Mouse (Mus musculus) midbrain, embryonic 12.5 days (tissue): ENCODE measurements at regions not wholly inside any gene's neighbourhood (a gene's known extent, or its start where the extent isn't known, plus 50 kb on each side); places are given as distances from the start of the nearest gene placed in this dataset.

Experiments used
- ATAC-seq: fragments of 200-750 bp; cut with Nextera tagmentation; 2 replicates; pipeline ENCODE4 v1.8.0; 2017; ENCODE audit warnings: low read depth, moderate TSS enrichment, moderate library complexity; ENCODE audit not compliant: low FRiP score
- H3K27ac ChIP-seq: fragments of 300-500 bp; sonication (generic); replicated peaks from 2 replicates; pipeline ENCODE4 v1.5.1; 2016; ENCODE audit warnings: mild to moderate bottlenecking
- H3K27me3 ChIP-seq: fragments of 300-500 bp; sonication (generic); 2 replicates; pipeline ENCODE4 v1.6.1; 2016; ENCODE audit warnings: mild to moderate bottlenecking
- H3K36me3 ChIP-seq: fragments of 300-500 bp; sonication (generic); 2 replicates; pipeline ENCODE4 v1.6.1; 2016
- H3K4me1 ChIP-seq: fragments of 300-500 bp; sonication (generic); 2 replicates; pipeline ENCODE4 v1.6.1; 2016
- H3K4me2 ChIP-seq: fragments of 300-500 bp; sonication (generic); replicated peaks from 2 replicates; pipeline ENCODE4 v1.6.1; 2016; ENCODE audit warnings: mild to moderate bottlenecking, moderate library complexity
- H3K4me3 ChIP-seq: fragments of 300-500 bp; sonication (generic); 2 replicates; pipeline ENCODE4 v1.5.1; 2016; ENCODE audit warnings: mild to moderate bottlenecking
- H3K9ac ChIP-seq: fragments of 300-500 bp; sonication (generic); replicated peaks from 2 replicates; pipeline ENCODE4 v1.6.1; 2016; ENCODE audit warnings: mild to moderate bottlenecking, moderate library complexity
- H3K9me3 ChIP-seq: fragments of 300-500 bp; sonication (generic); 2 replicates; pipeline ENCODE4 v1.6.1; 2016; ENCODE audit warnings: mild to moderate bottlenecking
- WGBS: fragments of 180-500 bp; shearing (Covaris S2); methylation state at CpG from one replicate; pipeline ENCODE4 v1.1.7; 2016; 5-methylcytosine and 5-hydroxymethylcytosine counted together

GRCm38 (mm10) chr2:106511889-106512288 is 181.2 kb upstream of the Mpped2 start:
- H3K9ac ChIP-seq, result no peak overlapping the region
- H3K4me3 ChIP-seq, result no peak overlapping the region
- no peak overlapping the region for H3K27ac ChIP-seq
- H3K9me3 ChIP-seq, result no peaks in the 10 kb centered on the region
- no peaks in the 10 kb centered on the region for H3K36me3 ChIP-seq
- no peak overlapping the region for H3K4me2 ChIP-seq
- no peak for ATAC-seq
- WGBS, result 86% methylated on average over 9 of the region's 9 CpGs
- no peaks in the 10 kb centered on the region for H3K27me3 ChIP-seq
- H3K4me1 ChIP-seq, result peaks cover 20% of the 10 kb centered on the region

- H3K9me3 ChIP-seq, result no peaks in the 10 kb centered on the region
- H3K9ac ChIP-seq, result peak overlapping the region; percentile 37; the same call in 1 of the 2 replicates
- peaks cover 20% of the 10 kb centered on the region for H3K4me1 ChIP-seq
- ATAC-seq, result peak; percentile 82
- peak overlapping the region; percentile 39 for H3K4me2 ChIP-seq
- no peaks in the 10 kb centered on the region for H3K27me3 ChIP-seq
- H3K27ac ChIP-seq, result no peak overlapping the region
- peak overlapping the region; percentile 12 for H3K4me3 ChIP-seq
- 35% methylated on average over 14 of the region's 14 CpGs for WGBS
- no peaks in the 10 kb centered on the region for H3K36me3 ChIP-seq
Observed at GRCm38 (mm10) chr2:106512338-106513024, 180.6 kb upstream of the Mpped2 start.

- ATAC-seq, result peak; percentile 82
- Histone ChIP-seq H3K27me3 (no peaks in the 10 kb centered on the region), H3K9ac (no peak overlapping the region), H3K27ac (no peak overlapping the region; the same call in 1 of the 2 replicates), H3K9me3 (no peaks in the 10 kb centered on the region), H3K4me1 (peaks cover 20% of the 10 kb centered on the region), H3K4me3 (peak overlapping the region; percentile 12), H3K4me2 (peak overlapping the region; percentile 39), H3K36me3 (no peaks in the 10 kb centered on the region)
- 25% methylated on average over 5 of the region's 5 CpGs for WGBS
Observed at GRCm38 (mm10) chr2:106513025-106513386, 180.1 kb upstream of the Mpped2 start.

- no peaks in the 10 kb centered on the region for H3K27me3 ChIP-seq
- no peak overlapping the region for H3K9ac ChIP-seq
- H3K4me3 ChIP-seq, result no peak overlapping the region
- peaks cover 18% of the 10 kb centered on the region for H3K4me1 ChIP-seq
- ATAC-seq, result no peak
- no peaks in the 10 kb centered on the region for H3K36me3 ChIP-seq
- no peak overlapping the region for H3K27ac ChIP-seq
- H3K4me2 ChIP-seq, result no peak overlapping the region
- 81% methylated on average over 5 of the region's 5 CpGs for WGBS
- H3K9me3 ChIP-seq, result no peaks in the 10 kb centered on the region
Observed at GRCm38 (mm10) chr2:106517224-106517623, 175.8 kb upstream of the Mpped2 start.

- Histone ChIP-seq H3K27ac (no peak overlapping the region), H3K9me3 (no peaks in the 10 kb centered on the region), H3K4me3 (no peak overlapping the region), H3K4me2 (no peak overlapping the region), H3K27me3 (no peaks in the 10 kb centered on the region), H3K9ac (no peak overlapping the region), H3K36me3 (no peaks in the 10 kb centered on the region), H3K4me1 (peaks cover 5% of the 10 kb centered on the region)
- 97% methylated on average over 3 of the region's 3 CpGs for WGBS
- no peak for ATAC-seq
Observed at GRCm38 (mm10) chr2:106522961-106523360, 170.1 kb upstream of the Mpped2 start.

GRCm38 (mm10) chr2:106527008-106527407 is 166.1 kb upstream of the Mpped2 start:
- no peak overlapping the region for H3K4me3 ChIP-seq
- no peak overlapping the region for H3K4me2 ChIP-seq
- H3K36me3 ChIP-seq, result no peaks in the 10 kb centered on the region
- peak; percentile 93 for ATAC-seq
- H3K9ac ChIP-seq, result no peak overlapping the region
- 57% methylated on average over 2 of the region's 2 CpGs for WGBS
- H3K27me3 ChIP-seq, result no peaks in the 10 kb centered on the region
- H3K9me3 ChIP-seq, result no peaks in the 10 kb centered on the region
- peaks cover 5% of the 10 kb centered on the region for H3K4me1 ChIP-seq
- no peak overlapping the region for H3K27ac ChIP-seq

- Histone ChIP-seq H3K4me3 (no peak overlapping the region), H3K9ac (no peak overlapping the region), H3K27me3 (no peaks in the 10 kb centered on the region), H3K4me1 (peaks cover 5% of the 10 kb centered on the region), H3K9me3 (no peaks in the 10 kb centered on the region), H3K4me2 (no peak overlapping the region), H3K27ac (no peak overlapping the region), H3K36me3 (no peaks in the 10 kb centered on the region)
- no peak for ATAC-seq
- 70% methylated on average over 5 of the region's 5 CpGs for WGBS
Observed at GRCm38 (mm10) chr2:106529247-106529646, 163.8 kb upstream of the Mpped2 start.

- Histone ChIP-seq H3K4me3 (no peak overlapping the region), H3K27me3 (no peaks in the 10 kb centered on the region), H3K27ac (no peak overlapping the region), H3K9ac (no peak overlapping the region), H3K4me1 (peaks cover 5% of the 10 kb centered on the region), H3K4me2 (no peak overlapping the region), H3K36me3 (no peaks in the 10 kb centered on the region), H3K9me3 (no peaks in the 10 kb centered on the region)
- no peak for ATAC-seq
- WGBS, result 81% methylated on average over 2 of the region's 2 CpGs
Observed at GRCm38 (mm10) chr2:106529746-106530145, 163.3 kb upstream of the Mpped2 start.

- WGBS, result 80% methylated on average over 4 of the region's 4 CpGs
- H3K4me1 ChIP-seq, result 0 out of 2 replicates have a peak, but pooled peaks cover 9% of the 10 kb centered on the region
- H3K9ac ChIP-seq, result no peak overlapping the region
- no peak overlapping the region for H3K4me2 ChIP-seq
- H3K9me3 ChIP-seq, result no peaks in the 10 kb centered on the region
- H3K4me3 ChIP-seq, result no peak overlapping the region
- ATAC-seq, result no peak
- H3K27ac ChIP-seq, result no peak overlapping the region
- H3K36me3 ChIP-seq, result no peaks in the 10 kb centered on the region
- no peaks in the 10 kb centered on the region for H3K27me3 ChIP-seq
Observed at GRCm38 (mm10) chr2:106538329-106538728, 154.7 kb upstream of the Mpped2 start.

GRCm38 (mm10) chr2:106540176-106540575 is 152.9 kb upstream of the Mpped2 start:
- no peak overlapping the region for H3K4me2 ChIP-seq
- WGBS, result 96% methylated on average over 5 of the region's 5 CpGs

GRCm38 (mm10) chr2:106547117-106547516 is 146.0 kb upstream of the Mpped2 start:
- Histone ChIP-seq H3K4me3 (no peak overlapping the region), H3K4me2 (no peak overlapping the region), H3K36me3 (no peaks in the 10 kb centered on the region), H3K27me3 (no peaks in the 10 kb centered on the region), H3K27ac (no peak overlapping the region), H3K9me3 (no peaks in the 10 kb centered on the region), H3K4me1 (no peaks in the 10 kb centered on the region), H3K9ac (no peak overlapping the region)
- no peak for ATAC-seq
- 82% methylated on average over 4 of the region's 4 CpGs for WGBS

More at GRCm38 (mm10) chr2:106540176-106540575, 152.9 kb upstream of the Mpped2 start:
- no peak overlapping the region for H3K9ac ChIP-seq
- no peaks in the 10 kb centered on the region for H3K27me3 ChIP-seq
- H3K4me3 ChIP-seq, result no peak overlapping the region
- no peak overlapping the region for H3K27ac ChIP-seq
- H3K4me1 ChIP-seq, result 0 out of 2 replicates have a peak, but pooled peaks cover 9% of the 10 kb centered on the region
- H3K9me3 ChIP-seq, result no peaks in the 10 kb centered on the region
- no peaks in the 10 kb centered on the region for H3K36me3 ChIP-seq
- no peak for ATAC-seq

GRCm38 (mm10) chr2:106553666-106554065 is 139.4 kb upstream of the Mpped2 start:
- no peaks in the 10 kb centered on the region for H3K4me1 ChIP-seq
- no peak overlapping the region for H3K4me3 ChIP-seq
- H3K36me3 ChIP-seq, result no peaks in the 10 kb centered on the region
- H3K27ac ChIP-seq, result no peak overlapping the region
- no peak for ATAC-seq
- 76% methylated on average over 5 of the region's 5 CpGs for WGBS
- H3K4me2 ChIP-seq, result no peak overlapping the region
- no peaks in the 10 kb centered on the region for H3K9me3 ChIP-seq
- no peaks in the 10 kb centered on the region for H3K27me3 ChIP-seq
- no peak overlapping the region for H3K9ac ChIP-seq
